Mouse (Mus musculus) gastrocnemius, adult 8-10 months (tissue): Measurements from ENCODE around the gene Olfr3. TPM values are rescaled to one million over a fixed set of nuclear protein-coding genes. Genes with fewer than 3 reads are reported as not detected.

ENCODE experiments used
- DNase-seq, 2 experiments: peaks; one replicate each; pipeline ENCODE4 v3.0.0; 2022; ENCODE audit warnings: low spot score in 2 of 2
- total RNA-seq, 4 experiments: library from RNA; stranded (reverse); gene quantifications; 2 replicates each; pipeline ENCODE4 v1.2.4; 2022

Olfr3 gene
- total RNA-seq: not detected

- DNase-seq: no peak
Observed at GRCm38 (mm10) chr2:36816932-36817331, at the start of gene Olfr3. TSS of gene Olfr3 (minus strand) at chr2:36817032.

GRCm38 (mm10) chr2:36862560-36862959, 45.7 kb upstream of the Olfr3 start, which contains the start of gene Olfr351:
TSS of gene Olfr351 (minus strand) at chr2:36862660.
- DNase-seq: no peak

- no peak for DNase-seq
Observed at GRCm38 (mm10) chr2:36846010-36846409, 29.2 kb upstream of the Olfr3 start, which contains the start of gene Olfr350. TSS of gene Olfr350 (plus strand) at chr2:36846310.

GRCm38 (mm10) chr2:36790238-36790637, 26.6 kb downstream of the Olfr3 start, which contains the start of gene Olfr50:
TSS of gene Olfr50 (plus strand) at chr2:36790538.
- no peak for DNase-seq

- no peak for DNase-seq
Observed at GRCm38 (mm10) chr2:36783976-36784375, 32.9 kb downstream of the Olfr3 start, which contains the start of gene Olfr348. TSS of gene Olfr348 (plus strand) at chr2:36784276.

Other genes with a start within 250 kb of the Olfr3 start
- not detected for gene Olfr345, start 177.0 kb downstream of the Olfr3 start, total RNA-seq
- gene Olfr346, start 131.2 kb downstream of the Olfr3 start, total RNA-seq: not detected
- not detected for gene Olfr347, start 85.1 kb downstream of the Olfr3 start, total RNA-seq
- gene Olfr348, start 32.8 kb downstream of the Olfr3 start, total RNA-seq: not detected
- gene Olfr50, start 26.5 kb downstream of the Olfr3 start, total RNA-seq: not detected
- not detected for gene Olfr350, start 29.3 kb upstream of the Olfr3 start, total RNA-seq
- not detected for gene Olfr351, start 45.6 kb upstream of the Olfr3 start, total RNA-seq
- not detected for gene Olfr352, start 51.4 kb upstream of the Olfr3 start, total RNA-seq
- gene Olfr353, start 75.9 kb upstream of the Olfr3 start, total RNA-seq: not detected
- gene Olfr354, start 88.6 kb upstream of the Olfr3 start, total RNA-seq: not detected
- not detected for gene Olfr355, start 111.9 kb upstream of the Olfr3 start, total RNA-seq
- gene Olfr356, start 120.1 kb upstream of the Olfr3 start, total RNA-seq: not detected
- not detected for gene Olfr357, start 176.8 kb upstream of the Olfr3 start, total RNA-seq
- not detected for gene Olfr358, start 192.3 kb upstream of the Olfr3 start, total RNA-seq
- not detected for gene Olfr360, start 248.7 kb upstream of the Olfr3 start, total RNA-seq